Mouse (Mus musculus) liver, embryonic 14.5 days (tissue): ENCODE measurements at regions not wholly inside any gene's neighbourhood (a gene's known extent, or its start where the extent isn't known, plus 50 kb on each side); places are given as distances from the start of the nearest gene placed in this dataset.

ENCODE experiments used
- ATAC-seq: fragments of 200-750 bp; cut with Nextera tagmentation; 2 replicates; pipeline ENCODE4 v1.8.0; 2017; ENCODE audit warnings: moderate number of reproducible peaks, mild to moderate bottlenecking, moderate library complexity; ENCODE audit not compliant: insufficient read depth
- DNase-seq, 3 experiments: peaks; one replicate each; pipeline ENCODE4 v3.0.0-alpha.2; 2012 to 2013; ENCODE audit warnings: low read depth in 3 of 3, low spot score in 3 of 3
- H3K27ac ChIP-seq: fragments of 300-500 bp; sonication (generic); 2 replicates; pipeline ENCODE4 v1.5.1; 2014; ENCODE audit warnings: moderate library complexity, mild to moderate bottlenecking, control low read depth, inconsistent platforms
- H3K27me3 ChIP-seq: fragments of 300-500 bp; sonication (generic); 2 replicates; pipeline ENCODE4 v1.6.1; 2014; ENCODE audit warnings: mild to moderate bottlenecking, low read length, moderate library complexity; ENCODE audit not compliant: control insufficient read depth, insufficient read depth
- H3K36me3 ChIP-seq: fragments of 300-500 bp; sonication (generic); replicated peaks from 2 replicates; pipeline ENCODE4 v1.6.1; 2014; ENCODE audit warnings: low read depth; ENCODE audit not compliant: control insufficient read depth, insufficient read depth
- H3K4me1 ChIP-seq, 2 experiments: fragments of 200-500 bp in 1 of 2; fragments of 300-500 bp in 1 of 2; sonication (generic) in 1 of 2; replicated peaks; 2 replicates each; pipeline ENCODE4 v1.6.1; 2012 to 2014; ENCODE audit warnings: antibody characterized with exemption in 1 of 2, inconsistent platforms in 1 of 2, low read length in 1 of 2; ENCODE audit not compliant: control insufficient read depth in 2 of 2, insufficient read depth in 2 of 2
- H3K4me2 ChIP-seq: fragments of 300-500 bp; sonication (generic); 2 replicates; pipeline ENCODE4 v1.6.1; 2014; ENCODE audit warnings: low read depth, mild to moderate bottlenecking, control low read depth, moderate library complexity
- H3K4me3 ChIP-seq, 2 experiments: fragments of 200-500 bp in 1 of 2; fragments of 300-500 bp in 1 of 2; sonication (generic) in 1 of 2; 2 replicates each; pipeline ENCODE4 v1.5.1; 2012 to 2014; ENCODE audit warnings: low read depth in 2 of 2, low read length in 2 of 2, mild to moderate bottlenecking in 2 of 2, control low read depth in 1 of 2, inconsistent platforms in 1 of 2, moderate library complexity in 1 of 2; ENCODE audit not compliant: insufficient read depth in 1 of 2
- H3K9ac ChIP-seq: fragments of 300-500 bp; sonication (generic); replicated peaks from 2 replicates; pipeline ENCODE4 v1.6.1; 2014; ENCODE audit warnings: mild to moderate bottlenecking, control low read depth, moderate library complexity
- H3K9me3 ChIP-seq: fragments of 300-500 bp; sonication (generic); 2 replicates; pipeline ENCODE4 v1.6.1; 2016; ENCODE audit warnings: low read length, mixed read lengths; ENCODE audit not compliant: control insufficient read depth
- CTCF ChIP-seq: IDR thresholded peaks from 2 replicates; pipeline ENCODE4 v1.5.1; 2016; ENCODE audit warnings: antibody characterized with exemption, low read depth, control low read depth
- EP300 ChIP-seq: IDR thresholded peaks from 2 replicates; pipeline ENCODE4 v1.6.1; 2016; ENCODE audit warnings: antibody characterized with exemption, low read depth
- WGBS: fragments of 180-500 bp; shearing (Covaris S2); extraction: QIAGEN DNeasy Blood & Tissue Kit; methylation state at CpG from one replicate; pipeline ENCODE4 v1.1.7; 2014; ENCODE audit not compliant: insufficient replicate concordance; 5-methylcytosine and 5-hydroxymethylcytosine counted together

DNA sequence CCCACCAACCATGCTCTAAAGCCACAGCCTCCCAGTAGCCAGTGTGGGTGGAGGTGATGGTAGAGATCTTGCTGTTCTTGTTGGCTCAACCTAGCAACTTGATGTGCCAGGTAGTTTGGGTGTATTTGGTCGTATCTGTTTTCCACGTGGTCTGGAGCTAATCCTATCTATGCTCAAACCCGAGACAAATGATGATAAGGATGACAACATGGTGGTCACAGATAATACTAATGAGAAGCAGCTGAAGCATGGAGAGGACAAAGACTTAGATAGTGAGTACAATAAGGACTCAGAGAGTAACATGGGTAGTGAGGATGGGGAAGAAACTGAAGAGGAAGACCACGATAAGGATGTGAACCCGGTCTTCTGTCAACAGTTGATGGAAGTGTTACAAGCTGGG is 983.7 kb downstream of the Pla2g4a start:
- Histone ChIP-seq H3K9me3 (no peaks in the 10 kb centered on the region), H3K27ac (no peak overlapping the region), H3K9ac (no peak overlapping the region), H3K36me3 (no peaks in the 10 kb centered on the region), H3K4me1 (no peaks in the 10 kb centered on the region), H3K4me3 (no peak overlapping the region), H3K27me3 (no peaks in the 10 kb centered on the region), H3K4me2 (no peak overlapping the region)
- TF ChIP-seq CTCF, result no peak
- no peak for TF ChIP-seq EP300
- 52% methylated on average over 5 of the region's 5 CpGs for WGBS
- ATAC-seq (no peak), DNase-seq (no peak)

DNA sequence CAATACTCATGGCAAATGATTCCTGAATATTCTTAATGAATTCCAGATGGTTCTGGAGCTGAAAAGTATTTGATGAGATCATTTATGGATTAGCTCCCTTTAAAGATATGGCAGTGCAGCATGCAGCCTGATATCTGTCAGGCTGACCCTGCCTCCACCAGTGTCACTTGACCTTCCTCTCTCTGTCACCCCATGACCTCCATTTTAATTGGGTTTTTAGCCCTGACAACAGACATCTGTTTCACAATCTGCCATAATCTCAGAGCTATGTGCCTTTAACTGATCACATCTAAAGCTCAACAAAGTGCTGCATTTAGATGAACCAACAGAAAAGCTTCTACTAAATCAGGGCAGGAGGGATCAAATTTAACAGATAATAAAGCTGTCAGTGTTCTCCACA is 995.7 kb downstream of the Pla2g4a start:
- Histone ChIP-seq H3K36me3 (no peaks in the 10 kb centered on the region), H3K4me1 (no peaks in the 10 kb centered on the region), H3K4me3 (no peak overlapping the region), H3K9ac (no peak overlapping the region), H3K4me2 (no peak overlapping the region), H3K27ac (no peak overlapping the region), H3K27me3 (no peaks in the 10 kb centered on the region), H3K9me3 (no peaks in the 10 kb centered on the region)
- ATAC-seq (no peak), DNase-seq (no peak)
- TF ChIP-seq EP300 (no peak), CTCF (no peak)

DNA sequence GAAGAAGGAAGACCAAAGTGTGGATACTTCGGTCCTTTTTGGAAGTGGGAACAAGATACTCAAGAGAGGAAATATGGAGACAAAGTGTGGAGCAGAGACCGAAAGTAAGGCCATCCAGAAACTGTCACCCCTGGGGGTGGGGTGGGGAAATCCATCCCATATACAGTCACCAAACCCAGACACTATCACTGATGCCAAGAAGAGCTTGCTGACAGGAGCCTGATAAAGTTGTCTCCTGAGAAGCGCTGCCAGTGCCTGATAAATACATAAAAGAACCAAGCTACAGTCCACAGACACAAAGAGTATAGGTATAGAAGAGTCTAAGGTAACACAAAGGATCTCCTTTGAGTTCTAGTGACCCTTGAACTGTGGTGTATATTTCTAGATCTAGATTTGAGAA is 1026.7 kb downstream of the Pla2g4a start:
- Histone ChIP-seq H3K9me3 (no peaks in the 10 kb centered on the region), H3K27ac (no peak overlapping the region), H3K4me2 (no peak overlapping the region), H3K9ac (no peak overlapping the region), H3K4me3 (no peak overlapping the region), H3K4me1 (no peaks in the 10 kb centered on the region), H3K27me3 (no peaks in the 10 kb centered on the region), H3K36me3 (no peaks in the 10 kb centered on the region)
- DNase-seq (no peak), ATAC-seq (0 out of 2 replicates have a peak, but pooled peaks have one; percentile 41)
- WGBS, result 45% methylated on average over 3 of the region's 3 CpGs
- TF ChIP-seq CTCF, result no peak
- TF ChIP-seq EP300, result no peak

DNA sequence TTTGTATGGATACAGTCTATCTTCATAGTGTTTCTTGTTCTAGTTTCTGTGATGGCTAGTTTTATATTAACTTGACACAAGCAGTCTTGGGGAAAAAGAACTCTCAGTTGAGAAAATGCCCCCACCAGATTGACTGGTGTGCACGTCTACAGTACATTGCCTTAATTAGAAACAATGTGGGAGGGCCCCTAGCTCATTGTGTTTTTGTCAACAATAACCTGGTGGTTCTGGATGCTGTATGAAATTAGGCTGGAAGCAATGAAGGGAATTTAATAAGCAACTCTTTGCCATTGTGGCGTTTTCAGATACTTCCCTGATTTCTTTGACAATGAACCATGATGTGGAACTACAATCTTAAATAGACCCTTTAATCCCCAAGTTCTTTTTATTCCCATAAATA is 1036.6 kb downstream of the Pla2g4a start:
- no peak for DNase-seq

DNA sequence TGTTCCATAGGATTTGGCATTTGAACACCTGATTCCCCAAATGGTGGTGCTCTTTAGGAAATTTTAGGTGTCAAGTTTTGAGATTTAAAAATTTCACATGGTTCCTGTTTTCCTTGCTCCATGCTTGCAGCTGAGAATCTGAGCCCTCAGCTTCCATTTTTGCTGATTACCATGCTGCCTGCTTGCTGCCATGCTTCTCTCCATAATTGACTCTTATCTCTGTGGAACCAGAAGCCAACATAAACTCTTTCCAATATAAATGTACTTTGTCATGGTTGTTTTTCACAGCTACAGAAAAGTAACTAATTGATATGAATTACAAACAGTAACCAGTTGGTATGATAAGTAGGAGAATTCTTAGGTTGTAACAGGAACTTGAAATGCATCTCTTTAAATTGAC is 1044.0 kb downstream of the Pla2g4a start:
- H3K4me1 ChIP-seq, result no peaks in the 10 kb centered on the region
- ATAC-seq, result no peak
- no peak overlapping the region for H3K4me2 ChIP-seq
- no peaks in the 10 kb centered on the region for H3K27me3 ChIP-seq
- TF ChIP-seq EP300, result no peak
- no peak overlapping the region for H3K4me3 ChIP-seq
- DNase-seq, result no peak
- no peak overlapping the region for H3K9ac ChIP-seq
- H3K36me3 ChIP-seq, result no peaks in the 10 kb centered on the region
- H3K27ac ChIP-seq, result no peak overlapping the region
- H3K9me3 ChIP-seq, result no peaks in the 10 kb centered on the region

More for the DNA sequence above, 1036.6 kb downstream of the Pla2g4a start:
- no peak for ATAC-seq
- Histone ChIP-seq H3K9ac (no peak overlapping the region), H3K36me3 (no peaks in the 10 kb centered on the region), H3K27me3 (no peaks in the 10 kb centered on the region), H3K27ac (no peak overlapping the region), H3K4me2 (no peak overlapping the region), H3K9me3 (no peaks in the 10 kb centered on the region), H3K4me1 (no peaks in the 10 kb centered on the region), H3K4me3 (no peak overlapping the region)
- 50% methylated on average over 2 of the region's 2 CpGs for whole genome bisulfite sequencing
- TF ChIP-seq EP300 (no peak), CTCF (no peak)

DNA sequence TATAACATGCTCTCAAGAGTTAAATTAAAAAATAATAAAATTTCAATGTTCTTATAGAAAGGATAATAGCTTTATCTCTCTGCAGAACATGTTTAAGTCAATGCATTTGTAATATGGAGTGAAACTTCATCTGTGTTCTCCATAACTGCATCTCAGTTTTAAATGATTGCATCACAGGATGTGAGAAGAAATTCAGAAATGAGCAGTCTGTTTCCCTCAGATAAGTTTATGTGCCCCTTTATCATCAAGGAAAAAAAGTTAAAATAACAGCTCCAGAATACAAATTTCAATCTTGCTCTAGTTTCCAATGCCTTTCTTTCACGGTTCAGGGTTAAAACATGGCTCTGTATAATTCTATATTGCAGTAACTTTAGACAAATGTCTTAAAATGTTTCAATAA is 1048.3 kb downstream of the Pla2g4a start:
- 52% methylated on average over 1 of the region's 1 CpGs for WGBS
- ATAC-seq, result no peak
- TF ChIP-seq CTCF, result no peak
- TF ChIP-seq EP300, result no peak

More for the DNA sequence above, 1048.3 kb downstream of the Pla2g4a start:
- DNase-seq, result no peak
- no peak overlapping the region for H3K4me3 ChIP-seq
- H3K9ac ChIP-seq, result no peak overlapping the region
- no peaks in the 10 kb centered on the region for H3K27me3 ChIP-seq
- no peaks in the 10 kb centered on the region for H3K9me3 ChIP-seq
- H3K4me2 ChIP-seq, result no peak overlapping the region
- no peaks in the 10 kb centered on the region for H3K36me3 ChIP-seq
- no peaks in the 10 kb centered on the region for H3K4me1 ChIP-seq
- no peak overlapping the region for H3K27ac ChIP-seq
